Mouse (Mus musculus) cerebellum, adult 2 months (tissue): ENCODE measurements around the gene Olfr695.
"Not testable (repeated sequence)": the region's sequence is repeated elsewhere in the genome, so short reads cannot be mapped to it uniquely, and the experiment has no call there.

ENCODE experiments used
- CTCF ChIP-seq: fragments of 200-500 bp; IDR thresholded peaks from 2 replicates; pipeline ENCODE4 v1.5.1; 2011; ENCODE audit warnings: low read depth, mild to moderate bottlenecking, control low read depth, low read length, moderate library complexity, borderline replicate concordance; ENCODE audit not compliant: insufficient read depth
- POLR2A ChIP-seq: fragments of 200-500 bp; IDR thresholded peaks from 2 replicates; pipeline ENCODE4 v1.6.1; 2011; ENCODE audit warnings: low read length, control low read depth, borderline replicate concordance; ENCODE audit not compliant: insufficient read depth

GRCm38 (mm10) chr7:106725654-106726053 lies 9.5 kb upstream of the Olfr695 start:
- TF ChIP-seq POLR2A, CTCF: not testable (repeated sequence)
